Mouse (Mus musculus): ENCODE data around the gene Gm2431.
"Not testable (repeated sequence)": the region's sequence is repeated elsewhere in the genome, so short reads cannot be mapped to it uniquely, and the experiment has no call there.

GRCm38 (mm10) chr7:142212136-142212535, 46.0 kb downstream of the Gm2431 start:
- not testable (repeated sequence) for TF ChIP-seq GATA2 (IDR thresholded peaks at IDR 0.05; ENCODE audit: borderline replicate concordance, low read depth, low read length); CTCF (IDR thresholded peaks at IDR 0.05; ENCODE audit: low read depth, low read length); TAL1 (conservative IDR thresholded peaks at IDR 0.05; ENCODE audit: low read depth, low read length); GATA1 (IDR thresholded peaks at IDR 0.05; ENCODE audit: borderline replicate concordance, low read length)

Data from G1E (cell line).